Mouse (Mus musculus): ENCODE data around the gene Wdr62. TPM values are rescaled to one million over a fixed set of nuclear protein-coding genes. Genes with fewer than 3 reads are reported as not detected.

Wdr62 gene
- polyA plus RNA-seq, 1 experiment: 27.0 TPM

- Histone ChIP-seq H3K9me3 (replicated peaks; ENCODE audit: control insufficient read depth, insufficient read depth, low read length, poor library complexity, severe bottlenecking) (no peaks in the 10 kb centered on the region), H3K27ac (ENCODE audit: insufficient read depth, low read length) (peak overlapping the region; percentile 88), H3K4me1 (ENCODE audit: control insufficient read depth, insufficient read depth, low read length) (peaks cover 9% of the 10 kb centered on the region), H3K36me3 (ENCODE audit: control insufficient read depth, insufficient read depth, low read length, poor library complexity, severe bottlenecking) (no peaks in the 10 kb centered on the region), H3K9ac (ENCODE audit: low read depth, poor library complexity, severe bottlenecking) (peak overlapping the region; percentile 4), H3K4me3 (ENCODE audit: low read depth, low read length) (no peak overlapping the region; the same call in 1 of the 2 replicates), H3K27me3 (ENCODE audit: control insufficient read depth, insufficient read depth, low read length, poor library complexity, severe bottlenecking) (no peaks in the 10 kb centered on the region)
- TF ChIP-seq EP300 (IDR thresholded peaks at IDR 0.05; ENCODE audit: insufficient read depth, low read depth, low read length): no peak
- no peak for TF ChIP-seq POLR2A (IDR thresholded peaks at IDR 0.05; ENCODE audit: insufficient read depth, low read length)
- TF ChIP-seq CTCF (IDR thresholded peaks at IDR 0.05; ENCODE audit: low read depth, low read length): no peak
These were observed 80.0 kb downstream of the Wdr62 start for GRCm38 (mm10) chr7:30200200-30200599.

- peak overlapping the region; percentile 4; the same call in 1 of the 2 replicates for H3K9ac ChIP-seq (ENCODE audit: low read depth, poor library complexity, severe bottlenecking)
- H3K9me3 ChIP-seq (replicated peaks; ENCODE audit: control insufficient read depth, insufficient read depth, low read length, poor library complexity, severe bottlenecking): no peaks in the 10 kb centered on the region
- peak; percentile 55; the same call in 1 of the 2 replicates for TF ChIP-seq EP300 (IDR thresholded peaks at IDR 0.05; ENCODE audit: insufficient read depth, low read depth, low read length)
- TF ChIP-seq POLR2A (IDR thresholded peaks at IDR 0.05; ENCODE audit: insufficient read depth, low read length): no peak
- H3K4me1 ChIP-seq (ENCODE audit: control insufficient read depth, insufficient read depth, low read length): peaks cover 6% of the 10 kb centered on the region
- H3K27ac ChIP-seq (ENCODE audit: insufficient read depth, low read length): peak overlapping the region; percentile 88
- no peaks in the 10 kb centered on the region for H3K36me3 ChIP-seq (ENCODE audit: control insufficient read depth, insufficient read depth, low read length, poor library complexity, severe bottlenecking)
- H3K4me3 ChIP-seq (ENCODE audit: low read depth, low read length): peak overlapping the region; percentile 13
- no peaks in the 10 kb centered on the region for H3K27me3 ChIP-seq (ENCODE audit: control insufficient read depth, insufficient read depth, low read length, poor library complexity, severe bottlenecking)
These were observed 80.6 kb downstream of the Wdr62 start for GRCm38 (mm10) chr7:30199498-30200139.

GRCm38 (mm10) chr7:30198481-30198971 is 81.7 kb downstream of the Wdr62 start, which contains the start of gene Capns1:
TSS of gene Capns1 (minus strand) at chr7:30198811.
- Histone ChIP-seq H3K9me3 (replicated peaks; ENCODE audit: control insufficient read depth, insufficient read depth, low read length, poor library complexity, severe bottlenecking) (no peaks in the 10 kb centered on the region), H3K9ac (ENCODE audit: low read depth, poor library complexity, severe bottlenecking) (peak within 1 kb of the TSS; percentile 56), H3K36me3 (ENCODE audit: control insufficient read depth, insufficient read depth, low read length, poor library complexity, severe bottlenecking) (no peaks in the 10 kb centered on the region), H3K4me1 (ENCODE audit: control insufficient read depth, insufficient read depth, low read length) (peaks cover 5% of the 10 kb centered on the region), H3K27me3 (ENCODE audit: control insufficient read depth, insufficient read depth, low read length, poor library complexity, severe bottlenecking) (no peaks in the 10 kb centered on the region), H3K4me3 (ENCODE audit: low read depth, low read length) (peak within 1 kb of the TSS; percentile 58), H3K27ac (ENCODE audit: insufficient read depth, low read length) (peak within 1 kb of the TSS; percentile 98)
- TF ChIP-seq CTCF (IDR thresholded peaks at IDR 0.05; ENCODE audit: low read depth, low read length): peak; percentile 84
- TF ChIP-seq EP300 (IDR thresholded peaks at IDR 0.05; ENCODE audit: insufficient read depth, low read depth, low read length): peak; percentile 72; the same call in 1 of the 2 replicates
- no peak for TF ChIP-seq POLR2A (IDR thresholded peaks at IDR 0.05; ENCODE audit: insufficient read depth, low read length)

GRCm38 (mm10) chr7:30197592-30198129 is 82.6 kb downstream of the Wdr62 start:
- Histone ChIP-seq H3K9me3 (replicated peaks; ENCODE audit: control insufficient read depth, insufficient read depth, low read length, poor library complexity, severe bottlenecking) (no peaks in the 10 kb centered on the region), H3K9ac (ENCODE audit: low read depth, poor library complexity, severe bottlenecking) (peak overlapping the region; percentile 56), H3K27me3 (ENCODE audit: control insufficient read depth, insufficient read depth, low read length, poor library complexity, severe bottlenecking) (no peaks in the 10 kb centered on the region), H3K27ac (ENCODE audit: insufficient read depth, low read length) (peak overlapping the region; percentile 98), H3K36me3 (ENCODE audit: control insufficient read depth, insufficient read depth, low read length, poor library complexity, severe bottlenecking) (no peaks in the 10 kb centered on the region), H3K4me1 (ENCODE audit: control insufficient read depth, insufficient read depth, low read length) (peaks cover 5% of the 10 kb centered on the region), H3K4me3 (ENCODE audit: low read depth, low read length) (peak overlapping the region; percentile 58)
- TF ChIP-seq CTCF (IDR thresholded peaks at IDR 0.05; ENCODE audit: low read depth, low read length): no peak
- peak; percentile 99 for TF ChIP-seq EP300 (IDR thresholded peaks at IDR 0.05; ENCODE audit: insufficient read depth, low read depth, low read length)
- TF ChIP-seq POLR2A (IDR thresholded peaks at IDR 0.05; ENCODE audit: insufficient read depth, low read length): no peak

- peaks cover 11% of the 10 kb centered on the region for H3K36me3 ChIP-seq (ENCODE audit: control insufficient read depth, insufficient read depth, low read length, poor library complexity, severe bottlenecking)
- H3K9me3 ChIP-seq (replicated peaks; ENCODE audit: control insufficient read depth, insufficient read depth, low read length, poor library complexity, severe bottlenecking): no peaks in the 10 kb centered on the region
- H3K27me3 ChIP-seq (ENCODE audit: control insufficient read depth, insufficient read depth, low read length, poor library complexity, severe bottlenecking): no peaks in the 10 kb centered on the region
- H3K9ac ChIP-seq (ENCODE audit: low read depth, poor library complexity, severe bottlenecking): peak overlapping the region; percentile 83
- peak overlapping the region; percentile 95 for H3K27ac ChIP-seq (ENCODE audit: insufficient read depth, low read length)
- peaks cover 4% of the 10 kb centered on the region for H3K4me1 ChIP-seq (ENCODE audit: control insufficient read depth, insufficient read depth, low read length)
- TF ChIP-seq POLR2A (IDR thresholded peaks at IDR 0.05; ENCODE audit: insufficient read depth, low read length): no peak
- TF ChIP-seq EP300 (IDR thresholded peaks at IDR 0.05; ENCODE audit: insufficient read depth, low read depth, low read length): peak; percentile 93
- 0 out of 2 replicates have a peak overlapping the region, but pooled peaks have one; percentile 7 for H3K4me3 ChIP-seq (ENCODE audit: low read depth, low read length)
These were observed 84.0 kb downstream of the Wdr62 start for GRCm38 (mm10) chr7:30196171-30196570.

- peak overlapping the region; percentile 95 for H3K27ac ChIP-seq (ENCODE audit: insufficient read depth, low read length)
These were observed 84.8 kb downstream of the Wdr62 start for GRCm38 (mm10) chr7:30195461-30195860.

More at GRCm38 (mm10) chr7:30195461-30195860, 84.8 kb downstream of the Wdr62 start:
- TF ChIP-seq EP300 (IDR thresholded peaks at IDR 0.05; ENCODE audit: insufficient read depth, low read depth, low read length): no peak
- no peak for TF ChIP-seq CTCF (IDR thresholded peaks at IDR 0.05; ENCODE audit: low read depth, low read length)
- TF ChIP-seq POLR2A (IDR thresholded peaks at IDR 0.05; ENCODE audit: insufficient read depth, low read length): no peak
- no peaks in the 10 kb centered on the region for H3K9me3 ChIP-seq (replicated peaks; ENCODE audit: control insufficient read depth, insufficient read depth, low read length, poor library complexity, severe bottlenecking)
- H3K4me3 ChIP-seq (ENCODE audit: low read depth, low read length): peak overlapping the region; percentile 42
- H3K4me1 ChIP-seq (ENCODE audit: control insufficient read depth, insufficient read depth, low read length): peaks cover 3% of the 10 kb centered on the region
- no peaks in the 10 kb centered on the region for H3K27me3 ChIP-seq (ENCODE audit: control insufficient read depth, insufficient read depth, low read length, poor library complexity, severe bottlenecking)
- H3K9ac ChIP-seq (ENCODE audit: low read depth, poor library complexity, severe bottlenecking): peak overlapping the region; percentile 83
- peaks cover 14% of the 10 kb centered on the region for H3K36me3 ChIP-seq (ENCODE audit: control insufficient read depth, insufficient read depth, low read length, poor library complexity, severe bottlenecking)

Data from ES-Bruce4 (cell line).